Mouse (Mus musculus): ENCODE data around the gene Abr. TPM values are rescaled to one million over a fixed set of nuclear protein-coding genes. Genes with fewer than 3 reads are reported as not detected.

The Abr gene
- polyA plus RNA-seq, 1 experiment from 2014 or later: 73.4 TPM

DNA sequence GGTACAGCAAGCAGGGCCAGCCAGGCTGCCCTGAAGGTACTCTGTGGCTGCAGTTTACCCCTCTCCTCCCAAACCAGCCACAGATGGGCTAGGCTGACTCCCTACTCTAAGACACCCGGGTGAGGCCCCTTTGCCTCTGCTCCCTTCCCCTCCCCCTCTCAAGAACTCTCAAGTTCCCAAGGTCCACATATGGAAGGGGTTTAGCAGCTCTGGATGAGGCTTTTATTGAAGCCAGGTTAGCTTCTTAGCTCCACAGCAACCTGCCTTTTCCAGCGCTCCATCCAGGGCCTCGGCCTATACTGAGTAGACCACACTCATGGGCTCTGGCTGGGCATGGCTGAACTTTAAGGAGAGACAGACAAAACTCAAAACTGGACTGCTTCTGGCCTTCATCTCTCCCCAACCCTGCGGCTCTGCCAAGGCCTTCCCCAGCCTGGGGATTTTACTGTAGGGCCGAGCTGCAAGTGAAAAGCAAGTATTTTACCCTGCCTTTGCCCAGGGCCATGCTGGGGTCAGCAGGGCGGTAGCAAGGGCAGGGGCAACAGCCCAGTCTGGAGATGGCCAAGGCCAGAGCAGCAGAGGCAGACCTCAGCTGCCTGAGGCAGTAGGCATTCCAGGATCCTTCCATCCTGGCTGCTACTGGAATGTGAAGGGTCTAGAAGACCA is 192.0 kb downstream of the Abr start:
- 68% methylated on average over 6 of the region's 6 CpGs for WGBS
- no peak for ATAC-seq (ENCODE audit: low FRiP score)
- Histone ChIP-seq H3K4me2 (no peak overlapping the region), H3K36me3 (replicated peaks) (peaks cover 25% of the 10 kb centered on the region; the same call in 1 of the 2 replicates), H3K27ac (peak overlapping the region; percentile 53; the same call in 1 of the 2 replicates), H3K9ac (no peak overlapping the region), H3K9me3 (no peaks in the 10 kb centered on the region), H3K27me3 (no peaks in the 10 kb centered on the region), H3K4me3 (replicated peaks) (no peak overlapping the region), H3K4me1 (peaks cover 10% of the 10 kb centered on the region)

DNA sequence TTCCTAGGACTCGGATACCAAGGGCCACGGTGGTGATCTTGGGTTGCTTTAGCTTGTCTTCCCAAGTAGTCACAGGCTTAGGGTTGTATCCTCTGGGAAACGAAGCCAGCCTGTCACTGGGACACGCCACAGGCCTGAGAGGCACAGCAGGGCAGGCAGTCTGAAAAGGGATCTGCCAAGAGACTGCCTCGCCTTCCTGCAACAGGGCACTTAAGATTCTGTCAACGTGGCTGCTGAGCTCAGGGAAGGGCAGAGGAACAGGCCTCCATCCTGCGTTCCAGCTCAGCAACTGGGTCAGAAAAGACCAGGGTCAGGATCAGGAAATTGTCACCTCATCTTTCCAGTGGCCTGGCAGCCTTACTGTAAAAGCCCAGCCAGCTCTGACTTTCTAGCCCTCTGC is 192.6 kb downstream of the Abr start:
- no peak for ATAC-seq (ENCODE audit: low FRiP score)
- H3K4me3 ChIP-seq (replicated peaks): no peak overlapping the region
- no peak overlapping the region; the same call in 1 of the 2 replicates for H3K27ac ChIP-seq
- no peak overlapping the region for H3K9ac ChIP-seq
- WGBS: 58% methylated on average over 7 of the region's 7 CpGs
- H3K4me2 ChIP-seq: no peak overlapping the region
- H3K36me3 ChIP-seq (replicated peaks): peaks cover 30% of the 10 kb centered on the region; the same call in 1 of the 2 replicates
- H3K9me3 ChIP-seq: no peaks in the 10 kb centered on the region
- H3K4me1 ChIP-seq: peaks cover 10% of the 10 kb centered on the region
- no peaks in the 10 kb centered on the region for H3K27me3 ChIP-seq

DNA sequence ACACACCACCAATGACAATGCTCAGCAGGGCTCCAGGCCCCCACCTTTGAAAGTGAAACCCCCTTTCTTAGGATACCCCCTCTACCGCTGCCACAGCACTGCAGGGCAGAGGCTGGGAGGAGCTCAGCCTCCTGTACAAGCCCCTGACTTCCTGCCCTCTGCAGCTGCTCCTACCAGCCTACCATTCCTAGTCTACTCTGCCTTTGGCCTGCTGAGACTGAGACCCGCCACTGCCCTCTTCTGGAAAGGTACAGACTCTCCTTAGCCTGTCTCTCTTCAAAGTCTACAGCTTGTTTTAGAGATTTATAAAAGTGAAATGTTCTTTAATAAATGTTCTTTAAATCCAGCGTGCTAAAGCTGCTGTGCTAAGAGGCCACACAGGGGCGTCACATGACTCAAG is 193.1 kb downstream of the Abr start:
- Histone ChIP-seq H3K9me3 (no peaks in the 10 kb centered on the region), H3K27ac (no peak overlapping the region), H3K27me3 (no peaks in the 10 kb centered on the region), H3K36me3 (replicated peaks) (peaks cover 33% of the 10 kb centered on the region), H3K4me2 (no peak overlapping the region), H3K4me1 (peaks cover 10% of the 10 kb centered on the region), H3K4me3 (replicated peaks) (no peak overlapping the region), H3K9ac (no peak overlapping the region)
- WGBS: 62% methylated on average over 4 of the region's 4 CpGs
- no peak for ATAC-seq (ENCODE audit: low FRiP score)

DNA sequence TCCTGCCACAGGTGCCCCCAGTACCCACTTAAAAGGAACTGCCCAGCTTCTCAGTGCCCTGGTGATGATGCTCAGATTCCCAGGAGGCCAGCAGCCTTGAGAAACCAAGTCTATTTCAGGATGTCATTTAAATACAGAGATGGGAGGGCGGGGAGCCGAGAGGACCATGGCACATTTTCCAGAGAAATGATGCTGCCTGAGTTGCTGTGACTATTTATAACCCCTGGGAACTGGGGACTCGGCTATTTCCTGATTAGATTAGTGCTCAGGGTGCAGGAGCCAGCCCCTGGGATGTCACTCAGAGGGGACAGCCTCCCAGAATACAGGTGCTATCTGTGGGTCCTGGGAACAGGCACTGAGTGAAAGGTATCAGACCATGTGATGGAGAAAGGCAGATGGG is 194.3 kb downstream of the Abr start:
- Histone ChIP-seq H3K27ac (no peak overlapping the region), H3K9ac (no peak overlapping the region), H3K4me1 (peaks cover 10% of the 10 kb centered on the region), H3K27me3 (no peaks in the 10 kb centered on the region), H3K4me3 (replicated peaks) (no peak overlapping the region), H3K36me3 (replicated peaks) (peaks cover 33% of the 10 kb centered on the region), H3K4me2 (no peak overlapping the region), H3K9me3 (no peaks in the 10 kb centered on the region)
- 90% methylated on average over 3 of the region's 3 CpGs for WGBS
- ATAC-seq (ENCODE audit: low FRiP score): no peak

DNA sequence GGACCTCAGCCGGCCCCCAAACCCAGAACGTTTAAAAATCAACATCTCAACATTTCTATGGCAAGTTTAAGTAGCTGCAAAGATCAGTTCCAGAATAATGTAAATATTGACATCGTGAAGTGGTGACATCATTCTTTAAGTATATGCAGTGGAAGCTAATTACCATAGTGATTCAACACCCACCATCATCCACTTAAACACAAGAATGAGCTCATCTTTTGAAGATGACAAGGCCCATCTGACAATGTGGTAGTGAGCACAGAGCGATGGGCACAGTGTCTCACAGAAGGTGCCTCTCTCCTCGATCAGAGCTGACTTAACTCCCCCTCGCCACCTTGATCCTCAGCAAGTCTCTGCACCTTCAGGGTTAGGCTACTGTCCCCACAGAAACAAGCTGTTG is 196.4 kb downstream of the Abr start:
- peaks cover 10% of the 10 kb centered on the region for H3K4me1 ChIP-seq
- H3K27me3 ChIP-seq: no peaks in the 10 kb centered on the region
- no peak overlapping the region for H3K27ac ChIP-seq
- H3K4me3 ChIP-seq (replicated peaks): no peak overlapping the region
- no peaks in the 10 kb centered on the region for H3K9me3 ChIP-seq
- no peak overlapping the region for H3K9ac ChIP-seq
- peaks cover 44% of the 10 kb centered on the region for H3K36me3 ChIP-seq (replicated peaks)
- ATAC-seq (ENCODE audit: low FRiP score): no peak
- 74% methylated on average over 6 of the region's 6 CpGs for WGBS
- no peak overlapping the region for H3K4me2 ChIP-seq

DNA sequence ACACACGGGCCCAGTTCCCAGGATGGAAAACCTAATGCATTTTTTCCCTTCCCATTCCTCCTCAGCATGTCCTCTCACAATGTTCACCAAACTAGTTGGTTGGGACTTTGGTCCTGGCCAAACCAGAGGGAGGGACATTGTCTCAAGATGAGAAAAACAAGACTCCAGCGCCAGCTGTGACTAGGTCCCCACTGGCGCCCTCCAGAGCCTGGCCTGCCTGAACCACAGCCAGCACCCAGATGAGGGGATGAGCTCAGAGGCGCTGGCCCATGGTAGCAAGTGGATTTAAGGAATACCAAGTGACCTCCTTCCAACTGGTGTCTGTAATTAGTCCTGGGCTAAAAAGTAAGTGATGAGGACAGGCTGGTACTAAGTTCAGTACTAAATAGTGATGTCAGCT is 201.2 kb downstream of the Abr start:
- WGBS: 70% methylated on average over 4 of the region's 4 CpGs
- Histone ChIP-seq H3K36me3 (replicated peaks) (peaks cover 88% of the 10 kb centered on the region), H3K9me3 (no peaks in the 10 kb centered on the region), H3K9ac (no peak overlapping the region), H3K4me2 (no peak overlapping the region), H3K27ac (no peak overlapping the region), H3K4me3 (replicated peaks) (no peak overlapping the region), H3K4me1 (no peaks in the 10 kb centered on the region; the same call in 1 of the 2 replicates), H3K27me3 (no peaks in the 10 kb centered on the region)
- no peak for ATAC-seq (ENCODE audit: low FRiP score)

DNA sequence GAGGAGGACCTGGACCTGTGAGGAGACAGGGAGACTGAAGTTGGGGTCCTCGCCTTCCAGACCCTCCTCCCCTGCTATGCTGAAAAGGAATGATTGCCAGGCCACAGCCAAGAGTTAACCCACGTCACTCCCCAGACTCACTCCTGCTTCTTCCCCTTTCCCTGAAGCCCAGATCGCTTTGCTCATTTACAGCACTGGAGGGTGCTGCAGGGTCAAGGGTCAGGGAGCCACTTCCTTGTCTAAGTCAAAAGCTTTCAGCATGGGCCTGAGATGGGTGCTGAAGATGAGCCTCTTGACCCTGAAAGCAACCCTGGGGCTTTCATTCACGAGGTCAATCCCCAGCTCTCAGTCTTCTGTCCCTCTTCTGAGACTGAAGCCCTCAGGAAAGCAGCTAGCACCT is 202.9 kb downstream of the Abr start:
- WGBS: 64% methylated on average over 4 of the region's 4 CpGs
- Histone ChIP-seq H3K4me1 (no peaks in the 10 kb centered on the region), H3K9me3 (no peaks in the 10 kb centered on the region), H3K27ac (no peak overlapping the region), H3K4me3 (replicated peaks) (no peak overlapping the region), H3K36me3 (replicated peaks) (peaks cover 94% of the 10 kb centered on the region), H3K27me3 (no peaks in the 10 kb centered on the region), H3K9ac (no peak overlapping the region), H3K4me2 (no peak overlapping the region)
- no peak for ATAC-seq (ENCODE audit: low FRiP score)

DNA sequence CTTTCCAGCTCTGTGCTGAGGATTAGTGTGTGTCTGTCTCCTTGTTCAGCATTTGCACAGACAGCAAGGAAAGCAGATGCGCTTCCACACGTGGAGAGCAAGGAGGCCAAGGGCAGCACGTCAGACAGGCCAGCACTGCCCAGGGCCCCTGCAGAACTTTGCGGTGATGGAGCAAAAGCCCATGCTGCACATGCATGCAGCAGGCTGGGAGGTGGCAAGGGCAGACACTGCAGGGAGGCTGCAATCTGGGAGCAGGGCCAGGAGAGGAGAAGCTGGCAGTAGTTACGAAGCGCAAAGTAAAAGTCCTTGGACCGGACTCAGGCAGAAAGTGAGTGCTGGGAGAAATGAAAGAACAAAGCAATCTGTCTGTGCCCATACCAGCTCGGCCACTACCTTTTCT is 203.7 kb downstream of the Abr start:
- Histone ChIP-seq H3K4me2 (no peak overlapping the region), H3K27ac (no peak overlapping the region), H3K36me3 (replicated peaks) (peaks cover 94% of the 10 kb centered on the region)

DNA sequence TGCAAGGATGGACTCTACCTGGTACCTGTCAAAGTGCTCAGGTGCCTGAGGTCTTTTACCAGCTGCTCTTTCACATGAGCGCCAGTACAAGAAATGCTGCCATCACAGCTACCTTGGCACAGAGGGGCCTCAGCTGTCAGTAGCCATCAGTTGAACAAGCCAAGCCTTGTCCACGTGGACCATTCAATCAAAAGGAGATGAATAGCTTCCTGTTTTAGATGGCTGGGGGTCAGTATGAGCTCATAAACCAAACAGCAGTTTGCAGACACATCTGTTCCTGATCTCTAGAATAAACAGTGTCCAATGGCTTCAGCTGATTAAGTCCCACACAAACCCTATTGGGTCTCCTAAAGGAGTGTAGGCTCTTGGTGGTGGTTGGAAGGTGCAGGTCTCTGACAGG is 206.1 kb downstream of the Abr start:
- Histone ChIP-seq H3K27me3 (no peaks in the 10 kb centered on the region), H3K4me3 (replicated peaks) (no peak overlapping the region), H3K9me3 (no peaks in the 10 kb centered on the region), H3K27ac (no peak overlapping the region), H3K36me3 (replicated peaks) (peaks cover 91% of the 10 kb centered on the region), H3K9ac (no peak overlapping the region), H3K4me2 (no peak overlapping the region), H3K4me1 (no peaks in the 10 kb centered on the region)
- ATAC-seq (ENCODE audit: low FRiP score): no peak
- WGBS: 77% methylated on average over 2 of the region's 2 CpGs

More for the DNA sequence above, 203.7 kb downstream of the Abr start:
- Histone ChIP-seq H3K27me3 (no peaks in the 10 kb centered on the region), H3K4me3 (replicated peaks) (no peak overlapping the region), H3K9ac (no peak overlapping the region), H3K9me3 (no peaks in the 10 kb centered on the region), H3K4me1 (no peaks in the 10 kb centered on the region)
- WGBS: 88% methylated on average over 8 of the region's 8 CpGs
- ATAC-seq (ENCODE audit: low FRiP score): no peak

DNA sequence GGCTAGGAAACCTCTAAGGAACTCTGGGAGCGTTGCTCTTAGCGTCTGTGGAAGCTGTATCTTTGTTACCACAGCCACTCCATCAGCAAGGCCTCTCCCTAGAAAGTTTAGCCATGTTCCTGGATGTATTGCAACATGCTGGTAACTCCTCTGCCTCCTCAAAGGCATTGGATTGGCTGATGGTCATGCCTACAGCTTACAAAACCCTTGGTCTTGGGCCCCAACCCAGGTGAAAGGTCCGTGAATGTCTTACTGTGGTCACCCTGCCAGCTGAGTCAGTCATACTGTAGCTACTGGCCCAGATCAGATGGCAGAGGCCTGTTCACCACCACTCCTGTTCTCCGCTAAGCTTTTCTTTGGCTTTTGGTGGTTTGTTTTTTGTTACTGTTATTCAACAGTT is 207.1 kb downstream of the Abr start:
- no peak overlapping the region for H3K9ac ChIP-seq
- H3K4me2 ChIP-seq: no peak overlapping the region
- no peak overlapping the region for H3K27ac ChIP-seq
- peaks cover 83% of the 10 kb centered on the region for H3K36me3 ChIP-seq (replicated peaks)
- no peak overlapping the region for H3K4me3 ChIP-seq (replicated peaks)
- no peaks in the 10 kb centered on the region for H3K27me3 ChIP-seq
- H3K4me1 ChIP-seq: no peaks in the 10 kb centered on the region
- H3K9me3 ChIP-seq: no peaks in the 10 kb centered on the region
- ATAC-seq (ENCODE audit: low FRiP score): no peak
- WGBS: 93% methylated on average over 4 of the region's 4 CpGs

DNA sequence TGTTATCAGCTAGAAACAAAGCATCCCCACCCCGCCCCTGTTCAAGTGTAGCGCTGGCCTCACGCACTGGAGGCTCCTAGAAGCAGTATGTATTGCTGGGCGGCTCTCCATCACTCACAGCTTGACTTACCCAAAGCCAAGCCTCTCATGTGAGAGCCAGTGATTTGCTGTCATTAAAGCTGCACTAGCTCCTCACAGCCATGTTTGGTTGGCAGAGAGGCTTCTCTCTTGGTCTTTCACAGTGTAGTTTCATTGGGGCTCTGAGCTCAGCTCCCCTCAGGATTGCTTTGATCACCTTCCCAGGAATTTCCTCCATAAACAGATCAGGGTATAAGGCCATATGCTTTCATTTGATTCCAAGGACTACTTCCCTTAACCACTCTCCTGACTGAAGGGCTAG is 208.9 kb downstream of the Abr start:
- Histone ChIP-seq H3K27me3 (no peaks in the 10 kb centered on the region), H3K27ac (no peak overlapping the region), H3K9me3 (no peaks in the 10 kb centered on the region), H3K9ac (no peak overlapping the region), H3K4me3 (replicated peaks) (no peak overlapping the region), H3K4me2 (no peak overlapping the region), H3K36me3 (replicated peaks) (peaks cover 65% of the 10 kb centered on the region), H3K4me1 (peaks cover 6% of the 10 kb centered on the region; the same call in 1 of the 2 replicates)
- ATAC-seq (ENCODE audit: low FRiP score): no peak
- WGBS: 87% methylated on average over 4 of the region's 4 CpGs

DNA sequence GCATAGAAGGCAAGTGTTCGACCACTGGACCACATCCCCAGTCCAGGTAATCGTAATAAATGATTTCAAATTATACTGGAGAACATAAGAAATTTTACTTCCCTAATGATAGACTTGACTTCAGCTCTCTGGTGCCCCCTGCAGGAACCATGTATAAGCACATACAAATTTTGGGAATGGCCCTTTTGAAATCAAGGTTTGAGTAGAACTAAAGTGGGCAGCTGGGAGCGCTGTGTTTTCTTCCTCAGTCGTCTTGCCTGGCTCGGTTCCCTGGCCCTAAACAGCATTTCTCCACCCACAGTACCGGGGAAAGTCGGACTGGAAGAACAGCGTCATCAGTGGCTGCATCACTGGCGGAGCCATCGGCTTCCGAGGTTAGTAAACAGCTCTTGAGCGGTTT is 211.3 kb downstream of the Abr start:
- H3K9me3 ChIP-seq: no peaks in the 10 kb centered on the region
- H3K36me3 ChIP-seq (replicated peaks): peaks cover 41% of the 10 kb centered on the region
- 73% methylated on average over 12 of the region's 12 CpGs for WGBS

More for the DNA sequence above, 211.3 kb downstream of the Abr start:
- Histone ChIP-seq H3K27me3 (no peaks in the 10 kb centered on the region), H3K4me3 (replicated peaks) (no peak overlapping the region), H3K4me2 (no peak overlapping the region), H3K9ac (no peak overlapping the region), H3K27ac (no peak overlapping the region), H3K4me1 (peaks cover 14% of the 10 kb centered on the region)
- no peak for ATAC-seq (ENCODE audit: low FRiP score)
